Mouse (Mus musculus): ENCODE data around the gene Celsr3. TPM values are rescaled to one million over a fixed set of nuclear protein-coding genes. Genes with fewer than 3 reads are reported as not detected.

Gene Celsr3
- polyA plus RNA-seq (2015; fragmentation: Nextera tagmentation; extraction: Ambion mirVana) = 0.53 and 0.58 TPM in 2 replicates

GRCm38 (mm10) chr9:108825820-108826699 is at the start of gene Celsr3:
Gene Celsr3 (plus strand): TSS chr9:108826320.
- peaks cover 79% of the 10 kb centered on the region for H3K27me3 ChIP-seq
- H3K4me1 ChIP-seq = peaks cover 15% of the 10 kb centered on the region
- H3K9me3 ChIP-seq (replicated peaks) = no peaks in the 10 kb centered on the region
- peak within 1 kb of the TSS; percentile 43 for H3K4me3 ChIP-seq (replicated peaks)
- no peak within 1 kb of the TSS for H3K27ac ChIP-seq (replicated peaks)
- no peak for ATAC-seq (ENCODE audit: insufficient number of reproducible peaks, low FRiP score, low TSS enrichment, low read depth)
- WGBS = 2% methylated on average over 65 of the region's 70 CpGs
- no peak within 1 kb of the TSS for H3K9ac ChIP-seq
- H3K36me3 ChIP-seq = no peaks in the 10 kb centered on the region
- peak within 1 kb of the TSS; percentile 86 for H3K4me2 ChIP-seq (replicated peaks)

DNA sequence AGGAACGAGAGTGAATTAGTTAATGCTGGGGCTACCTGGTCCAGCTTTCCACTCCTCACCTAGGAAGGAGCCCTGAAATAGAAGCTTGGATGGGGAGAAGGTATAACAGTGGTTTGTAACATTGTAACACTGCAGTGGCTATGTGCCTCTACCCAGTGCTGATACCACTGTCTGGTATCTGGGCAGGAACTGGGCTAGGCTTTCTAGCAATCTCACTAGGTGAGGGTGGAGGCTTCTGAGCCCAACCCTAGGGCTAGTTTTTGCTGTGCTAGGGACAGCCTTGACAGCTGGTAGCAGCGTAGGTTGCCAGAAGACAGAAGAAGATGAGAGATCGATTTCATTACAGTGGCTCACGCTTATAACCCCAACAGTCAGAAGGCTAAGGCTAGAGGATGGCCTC is 49.5 kb upstream of the Celsr3 start:
- H3K27ac ChIP-seq (replicated peaks) = no peak overlapping the region
- WGBS = 58% methylated on average over 4 of the region's 4 CpGs
- ATAC-seq (ENCODE audit: insufficient number of reproducible peaks, low FRiP score, low TSS enrichment, low read depth) = no peak
- peaks cover 3% of the 10 kb centered on the region; the same call in 1 of the 2 replicates for H3K9me3 ChIP-seq (replicated peaks)
- no peak overlapping the region for H3K4me3 ChIP-seq (replicated peaks)
- H3K4me2 ChIP-seq (replicated peaks) = no peak overlapping the region
- no peaks in the 10 kb centered on the region for H3K27me3 ChIP-seq
- H3K9ac ChIP-seq = no peak overlapping the region
- 0 out of 2 replicates have a peak, but pooled peaks cover 2% of the 10 kb centered on the region for H3K4me1 ChIP-seq
- H3K36me3 ChIP-seq = no peaks in the 10 kb centered on the region

DNA sequence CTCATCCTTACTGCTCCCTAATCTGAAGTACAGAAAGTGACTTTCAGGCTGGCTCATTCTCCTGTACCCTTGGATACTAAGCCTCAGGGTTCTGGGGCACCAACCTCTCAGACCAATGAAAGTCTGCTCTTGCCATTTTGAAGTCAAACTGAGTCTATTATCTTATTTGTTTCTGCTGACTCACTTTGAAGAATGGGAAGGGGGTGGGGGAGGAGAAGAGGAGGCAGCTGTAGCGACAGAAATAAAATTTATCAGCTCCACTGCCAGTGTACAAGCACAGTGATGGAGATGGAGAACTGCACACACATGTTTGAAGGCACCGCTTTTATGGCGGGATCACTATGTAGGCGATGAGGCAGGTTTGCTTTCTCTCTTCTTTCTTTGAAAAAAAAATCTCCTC is 48.8 kb upstream of the Celsr3 start:
- 82% methylated on average over 4 of the region's 4 CpGs for WGBS
- H3K27ac ChIP-seq (replicated peaks) = no peak overlapping the region
- no peak overlapping the region for H3K4me3 ChIP-seq (replicated peaks)
- peaks cover 2% of the 10 kb centered on the region; the same call in 1 of the 2 replicates for H3K9me3 ChIP-seq (replicated peaks)
- H3K27me3 ChIP-seq = no peaks in the 10 kb centered on the region
- no peak overlapping the region for H3K4me2 ChIP-seq (replicated peaks)
- no peak overlapping the region for H3K9ac ChIP-seq
- ATAC-seq (ENCODE audit: insufficient number of reproducible peaks, low FRiP score, low TSS enrichment, low read depth) = no peak
- 0 out of 2 replicates have a peak, but pooled peaks cover 2% of the 10 kb centered on the region for H3K4me1 ChIP-seq
- H3K36me3 ChIP-seq = no peaks in the 10 kb centered on the region

GRCm38 (mm10) chr9:108780959-108781358 is 45.2 kb upstream of the Celsr3 start:
- no peak overlapping the region for H3K9ac ChIP-seq
- no peak overlapping the region for H3K27ac ChIP-seq (replicated peaks)
- no peaks in the 10 kb centered on the region for H3K9me3 ChIP-seq (replicated peaks)
- no peak for ATAC-seq (ENCODE audit: insufficient number of reproducible peaks, low FRiP score, low TSS enrichment, low read depth)
- peaks cover 17% of the 10 kb centered on the region for H3K4me1 ChIP-seq
- no peak overlapping the region for H3K4me3 ChIP-seq (replicated peaks)
- H3K36me3 ChIP-seq = no peaks in the 10 kb centered on the region
- H3K27me3 ChIP-seq = no peaks in the 10 kb centered on the region
- H3K4me2 ChIP-seq (replicated peaks) = no peak overlapping the region
- 50% methylated on average over 5 of the region's 5 CpGs for WGBS

DNA sequence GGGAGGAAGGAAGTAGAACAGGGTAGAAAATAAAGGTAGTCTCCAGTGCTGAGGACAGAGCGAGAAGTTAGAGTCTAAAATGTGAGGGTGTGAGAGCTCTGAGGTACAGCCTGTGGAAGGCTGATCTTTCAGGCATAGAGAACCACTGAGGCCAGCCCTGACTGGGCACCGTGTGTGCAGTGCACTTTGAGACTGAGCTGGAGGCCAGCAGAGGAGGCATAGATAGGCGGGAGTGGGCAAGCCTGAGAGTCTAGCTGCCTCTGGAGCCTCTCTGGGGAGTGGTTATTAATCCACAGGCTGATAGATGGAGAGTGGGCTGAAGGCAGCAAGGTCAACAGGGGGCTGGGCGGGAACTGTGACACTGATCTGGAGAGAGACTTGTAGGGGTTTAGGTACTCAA is 44.2 kb upstream of the Celsr3 start:
- Histone ChIP-seq H3K9me3 (replicated peaks) (no peaks in the 10 kb centered on the region), H3K4me3 (replicated peaks) (no peak overlapping the region), H3K9ac (no peak overlapping the region), H3K36me3 (no peaks in the 10 kb centered on the region), H3K27ac (replicated peaks) (no peak overlapping the region), H3K27me3 (no peaks in the 10 kb centered on the region), H3K4me1 (peaks cover 25% of the 10 kb centered on the region), H3K4me2 (replicated peaks) (no peak overlapping the region)
- 60% methylated on average over 4 of the region's 4 CpGs for WGBS
- no peak for ATAC-seq (ENCODE audit: insufficient number of reproducible peaks, low FRiP score, low TSS enrichment, low read depth)

- peak overlapping the region; percentile 89 for H3K4me3 ChIP-seq (replicated peaks)
- ATAC-seq (ENCODE audit: insufficient number of reproducible peaks, low FRiP score, low TSS enrichment, low read depth) = no peak
- 28% methylated on average over 9 of the region's 9 CpGs for WGBS
Measured at GRCm38 (mm10) chr9:108782836-108783547, 43.1 kb upstream of the Celsr3 start.

GRCm38 (mm10) chr9:108783548-108784463 is 42.3 kb upstream of the Celsr3 start, which contains the start of gene Ip6k2:
Gene Ip6k2 (plus strand): TSS chr9:108783796.
- ATAC-seq (ENCODE audit: insufficient number of reproducible peaks, low FRiP score, low TSS enrichment, low read depth) = peak; percentile 98
- Histone ChIP-seq H3K9ac (peak within 1 kb of the TSS; percentile 88), H3K9me3 (replicated peaks) (no peaks in the 10 kb centered on the region), H3K4me1 (peaks cover 39% of the 10 kb centered on the region), H3K4me2 (replicated peaks) (peak within 1 kb of the TSS; percentile 63), H3K4me3 (replicated peaks) (peak within 1 kb of the TSS; percentile 89), H3K27me3 (no peaks in the 10 kb centered on the region), H3K36me3 (no peaks in the 10 kb centered on the region), H3K27ac (replicated peaks) (peak within 1 kb of the TSS; percentile 84)
- under 1% methylated on average over 52 of the region's 56 CpGs for WGBS

More at GRCm38 (mm10) chr9:108782836-108783547, 43.1 kb upstream of the Celsr3 start:
- no peaks in the 10 kb centered on the region for H3K27me3 ChIP-seq
- peak overlapping the region; percentile 88 for H3K9ac ChIP-seq
- peaks cover 34% of the 10 kb centered on the region for H3K4me1 ChIP-seq
- peak overlapping the region; percentile 63 for H3K4me2 ChIP-seq (replicated peaks)
- no peaks in the 10 kb centered on the region for H3K36me3 ChIP-seq
- no peaks in the 10 kb centered on the region for H3K9me3 ChIP-seq (replicated peaks)
- peak overlapping the region; percentile 84 for H3K27ac ChIP-seq (replicated peaks)

DNA sequence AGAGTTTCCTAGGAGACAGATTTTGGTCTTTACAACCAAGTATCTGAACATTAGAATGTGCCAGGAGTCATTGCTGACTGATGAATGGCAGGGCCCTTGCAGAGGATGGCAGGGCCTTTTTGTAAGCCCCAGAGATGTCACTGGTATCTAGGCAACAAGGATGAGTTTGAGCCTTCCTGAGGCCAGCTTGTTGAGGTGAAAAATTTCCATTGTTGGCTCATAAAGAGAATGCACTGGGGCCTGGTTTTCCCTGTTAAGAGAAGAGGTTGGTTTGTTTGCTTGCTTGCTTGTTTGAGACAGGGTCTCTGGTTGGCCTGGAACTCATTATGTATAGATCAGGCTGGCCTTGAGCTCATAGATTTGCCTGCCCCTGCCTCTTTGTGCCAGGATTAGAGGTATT is 40.7 kb upstream of the Celsr3 start:
- H3K27ac ChIP-seq (replicated peaks) = no peak overlapping the region; the same call in 1 of the 2 replicates
- peaks cover 42% of the 10 kb centered on the region for H3K4me1 ChIP-seq

DNA sequence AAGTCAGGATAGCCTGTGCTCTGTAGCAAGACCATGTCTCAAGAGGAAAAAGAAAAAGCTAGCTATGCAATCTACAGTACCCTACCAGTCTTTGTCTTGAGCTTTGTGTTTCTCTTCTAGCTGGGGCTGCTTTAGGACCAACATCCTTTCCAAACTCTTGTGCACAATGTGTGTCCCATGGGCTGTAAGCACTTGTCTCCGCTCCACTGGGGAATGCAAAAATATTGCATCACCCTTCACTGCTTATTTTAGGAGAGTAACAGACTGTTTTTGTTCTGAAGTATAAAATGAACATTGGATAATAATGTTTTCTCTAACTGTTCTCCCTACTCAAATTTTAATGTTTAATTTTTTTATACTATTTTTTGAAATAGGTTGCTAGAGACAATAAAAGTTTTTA is 39.6 kb upstream of the Celsr3 start:
- peaks cover 50% of the 10 kb centered on the region for H3K4me1 ChIP-seq
- no peak overlapping the region for H3K4me2 ChIP-seq (replicated peaks)
- WGBS = 77% methylated on average over 1 of the region's 1 CpGs
- H3K27me3 ChIP-seq = no peaks in the 10 kb centered on the region
- no peak for ATAC-seq (ENCODE audit: insufficient number of reproducible peaks, low FRiP score, low TSS enrichment, low read depth)
- H3K9me3 ChIP-seq (replicated peaks) = no peaks in the 10 kb centered on the region
- no peaks in the 10 kb centered on the region for H3K36me3 ChIP-seq
- H3K9ac ChIP-seq = no peak overlapping the region
- H3K27ac ChIP-seq (replicated peaks) = no peak overlapping the region
- no peak overlapping the region for H3K4me3 ChIP-seq (replicated peaks)

More for the DNA sequence above, 40.7 kb upstream of the Celsr3 start:
- Histone ChIP-seq H3K4me3 (replicated peaks) (peak overlapping the region; percentile 89), H3K9me3 (replicated peaks) (no peaks in the 10 kb centered on the region), H3K36me3 (no peaks in the 10 kb centered on the region), H3K27me3 (no peaks in the 10 kb centered on the region), H3K9ac (no peak overlapping the region), H3K4me2 (replicated peaks) (peak overlapping the region; percentile 63)
- no peak for ATAC-seq (ENCODE audit: insufficient number of reproducible peaks, low FRiP score, low TSS enrichment, low read depth)

DNA sequence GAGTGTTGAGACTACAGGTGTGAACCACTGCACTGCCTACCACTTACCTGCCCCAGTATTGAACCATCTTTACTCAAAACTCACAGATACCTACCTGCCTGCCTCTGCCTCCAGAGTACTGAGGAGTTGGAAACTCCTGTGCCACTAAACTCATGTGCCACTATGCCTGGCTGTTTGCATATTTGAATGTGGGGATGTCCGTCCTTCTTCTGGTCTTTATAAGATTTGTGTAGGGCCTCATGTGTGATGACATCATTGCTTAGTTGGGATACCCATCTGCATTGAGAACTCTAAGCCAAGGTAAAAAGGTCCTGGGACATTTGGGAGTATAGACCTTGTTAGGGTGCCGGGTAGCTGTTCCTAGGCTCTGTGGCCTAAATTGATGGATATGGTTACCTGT is 39.0 kb upstream of the Celsr3 start:
- 81% methylated on average over 2 of the region's 2 CpGs for WGBS
- Histone ChIP-seq H3K9me3 (replicated peaks) (no peaks in the 10 kb centered on the region), H3K4me2 (replicated peaks) (no peak overlapping the region), H3K27me3 (no peaks in the 10 kb centered on the region), H3K4me1 (peaks cover 55% of the 10 kb centered on the region), H3K36me3 (no peaks in the 10 kb centered on the region), H3K4me3 (replicated peaks) (no peak overlapping the region), H3K9ac (no peak overlapping the region), H3K27ac (replicated peaks) (no peak overlapping the region)
- no peak for ATAC-seq (ENCODE audit: insufficient number of reproducible peaks, low FRiP score, low TSS enrichment, low read depth)
